Mouse (Mus musculus): ENCODE measurements at regions not wholly inside any gene's neighbourhood (a gene's known extent, or its start where the extent isn't known, plus 50 kb on each side); places are given as distances from the start of the nearest gene placed in this dataset.

- H3K4me3 ChIP-seq (replicated peaks; ENCODE audit: extremely low read depth, low read depth, low read length) = no peak overlapping the region
- TF ChIP-seq POLR2A (IDR thresholded peaks at IDR 0.05; ENCODE audit: borderline replicate concordance, extremely low read depth, low read depth, low read length) (no peak), CTCF (IDR thresholded peaks at IDR 0.05; ENCODE audit: insufficient read depth, low read length) (no peak)
- WGBS = 27% methylated on average over 10 of the region's 10 CpGs
- no peaks in the 10 kb centered on the region for H3K4me1 ChIP-seq (ENCODE audit: control insufficient read depth, insufficient read depth, low read length)
- no peak for DNase-seq
Observed at GRCm38 (mm10) chr4:124278681-124279080, 331.9 kb downstream of the 3100002H09Rik start.

- no peak overlapping the region for H3K4me3 ChIP-seq (replicated peaks; ENCODE audit: extremely low read depth, low read depth, low read length)
- H3K4me1 ChIP-seq (ENCODE audit: control insufficient read depth, insufficient read depth, low read length) = no peaks in the 10 kb centered on the region
- TF ChIP-seq POLR2A (IDR thresholded peaks at IDR 0.05; ENCODE audit: borderline replicate concordance, extremely low read depth, low read depth, low read length) (no peak), CTCF (IDR thresholded peaks at IDR 0.05; ENCODE audit: insufficient read depth, low read length) (no peak)
- WGBS = 3% methylated on average over 43 of the region's 43 CpGs
- DNase-seq = peak; percentile 8
Observed at GRCm38 (mm10) chr4:124277456-124278181, 333.0 kb downstream of the 3100002H09Rik start.

- Histone ChIP-seq H3K4me3 (replicated peaks; ENCODE audit: extremely low read depth, low read depth, low read length) (peak overlapping the region; percentile 5), H3K4me1 (ENCODE audit: control insufficient read depth, insufficient read depth, low read length) (no peaks in the 10 kb centered on the region)
- DNase-seq = peak; percentile 20
- TF ChIP-seq CTCF (IDR thresholded peaks at IDR 0.05; ENCODE audit: insufficient read depth, low read length) (no peak), POLR2A (IDR thresholded peaks at IDR 0.05; ENCODE audit: borderline replicate concordance, extremely low read depth, low read depth, low read length) (no peak)
- WGBS = 9% methylated on average over 21 of the region's 21 CpGs
Observed at GRCm38 (mm10) chr4:124276741-124277455, 333.7 kb downstream of the 3100002H09Rik start.

- 49% methylated on average over 2 of the region's 2 CpGs for WGBS
- no peak for TF ChIP-seq CTCF (IDR thresholded peaks at IDR 0.05; ENCODE audit: insufficient read depth, low read length)
- no peak for TF ChIP-seq POLR2A (IDR thresholded peaks at IDR 0.05; ENCODE audit: borderline replicate concordance, extremely low read depth, low read depth, low read length)
- H3K4me3 ChIP-seq (replicated peaks; ENCODE audit: extremely low read depth, low read depth, low read length) = no peak overlapping the region
- DNase-seq = no peak
- no peaks in the 10 kb centered on the region for H3K4me1 ChIP-seq (ENCODE audit: control insufficient read depth, insufficient read depth, low read length)
Observed at GRCm38 (mm10) chr4:124272002-124272401, 338.6 kb downstream of the 3100002H09Rik start.

GRCm38 (mm10) chr4:124268404-124268803 lies 342.2 kb downstream of the 3100002H09Rik start:
- no peaks in the 10 kb centered on the region for H3K4me1 ChIP-seq (ENCODE audit: control insufficient read depth, insufficient read depth, low read length)
- TF ChIP-seq CTCF (IDR thresholded peaks at IDR 0.05; ENCODE audit: insufficient read depth, low read length) (no peak), POLR2A (IDR thresholded peaks at IDR 0.05; ENCODE audit: borderline replicate concordance, extremely low read depth, low read depth, low read length) (no peak)
- H3K4me3 ChIP-seq (replicated peaks; ENCODE audit: extremely low read depth, low read depth, low read length) = no peak overlapping the region
- 55% methylated on average over 4 of the region's 4 CpGs for WGBS
- DNase-seq = no peak

GRCm38 (mm10) chr4:124266573-124266972 lies 344.0 kb downstream of the 3100002H09Rik start:
- no peak for DNase-seq
- 49% methylated on average over 4 of the region's 4 CpGs for WGBS
- no peak overlapping the region for H3K4me3 ChIP-seq (replicated peaks; ENCODE audit: extremely low read depth, low read depth, low read length)
- H3K4me1 ChIP-seq (ENCODE audit: control insufficient read depth, insufficient read depth, low read length) = no peaks in the 10 kb centered on the region
- TF ChIP-seq CTCF (IDR thresholded peaks at IDR 0.05; ENCODE audit: insufficient read depth, low read length) (no peak), POLR2A (IDR thresholded peaks at IDR 0.05; ENCODE audit: borderline replicate concordance, extremely low read depth, low read depth, low read length) (no peak)

- no peak for DNase-seq
Observed at GRCm38 (mm10) chr4:124265527-124265926, 345.1 kb downstream of the 3100002H09Rik start.

GRCm38 (mm10) chr4:124257006-124257405 lies 339.2 kb upstream of the 4930535I16Rik start:
- Histone ChIP-seq H3K4me1 (ENCODE audit: control insufficient read depth, insufficient read depth, low read length) (no peaks in the 10 kb centered on the region; the same call in 1 of the 2 replicates), H3K4me3 (replicated peaks; ENCODE audit: extremely low read depth, low read depth, low read length) (no peak overlapping the region)
- WGBS = 17% methylated on average over 9 of the region's 9 CpGs
- TF ChIP-seq CTCF (IDR thresholded peaks at IDR 0.05; ENCODE audit: insufficient read depth, low read length) (no peak), POLR2A (IDR thresholded peaks at IDR 0.05; ENCODE audit: borderline replicate concordance, extremely low read depth, low read depth, low read length) (no peak)
- DNase-seq = no peak

More at GRCm38 (mm10) chr4:124265527-124265926, 345.1 kb downstream of the 3100002H09Rik start:
- Histone ChIP-seq H3K4me1 (ENCODE audit: control insufficient read depth, insufficient read depth, low read length) (no peaks in the 10 kb centered on the region), H3K4me3 (replicated peaks; ENCODE audit: extremely low read depth, low read depth, low read length) (no peak overlapping the region)
- WGBS = 72% methylated on average over 15 of the region's 15 CpGs
- no peak for TF ChIP-seq CTCF (IDR thresholded peaks at IDR 0.05; ENCODE audit: insufficient read depth, low read length)
- no peak for TF ChIP-seq POLR2A (IDR thresholded peaks at IDR 0.05; ENCODE audit: borderline replicate concordance, extremely low read depth, low read depth, low read length)

- no peak for TF ChIP-seq POLR2A (IDR thresholded peaks at IDR 0.05; ENCODE audit: borderline replicate concordance, extremely low read depth, low read depth, low read length)
- TF ChIP-seq CTCF (IDR thresholded peaks at IDR 0.05; ENCODE audit: insufficient read depth, low read length) = no peak
Observed at GRCm38 (mm10) chr4:124256515-124256914, 338.7 kb upstream of the 4930535I16Rik start.

More at GRCm38 (mm10) chr4:124256515-124256914, 338.7 kb upstream of the 4930535I16Rik start:
- no peak overlapping the region for H3K4me3 ChIP-seq (replicated peaks; ENCODE audit: extremely low read depth, low read depth, low read length)
- WGBS = 57% methylated on average over 7 of the region's 7 CpGs
- no peaks in the 10 kb centered on the region; the same call in 1 of the 2 replicates for H3K4me1 ChIP-seq (ENCODE audit: control insufficient read depth, insufficient read depth, low read length)
- DNase-seq = no peak

Data from lung, adult 2 months (tissue).